Mouse (Mus musculus): ENCODE results near the gene Sh3bgrl3.

The Sh3bgrl3 gene

GRCm38 (mm10) chr4:134129482-134129881, 893 bp upstream of the Sh3bgrl3 start:
- no peak for ATAC-seq (ENCODE audit: insufficient number of reproducible peaks, low FRiP score, low TSS enrichment)

- peak; percentile 34; the same call in 1 of the 2 replicates for ATAC-seq (ENCODE audit: insufficient number of reproducible peaks, low FRiP score, low TSS enrichment)
Observed at GRCm38 (mm10) chr4:134128983-134129362, 384 bp upstream of the Sh3bgrl3 start.

GRCm38 (mm10) chr4:134127793-134128192, 796 bp downstream of the Sh3bgrl3 start:
- no peak for ATAC-seq (ENCODE audit: insufficient number of reproducible peaks, low FRiP score, low TSS enrichment)

- ATAC-seq (ENCODE audit: insufficient number of reproducible peaks, low FRiP score, low TSS enrichment), result no peak
Observed at GRCm38 (mm10) chr4:134127121-134127455, 1.5 kb downstream of the Sh3bgrl3 start.

- ATAC-seq (ENCODE audit: insufficient number of reproducible peaks, low FRiP score, low TSS enrichment), result no peak
Observed at GRCm38 (mm10) chr4:134126300-134127120, 2.1 kb downstream of the Sh3bgrl3 start.

- no peak for ATAC-seq (ENCODE audit: insufficient number of reproducible peaks, low FRiP score, low TSS enrichment)
Observed at GRCm38 (mm10) chr4:134125383-134126060, 3.1 kb downstream of the Sh3bgrl3 start.

- no peak for ATAC-seq (ENCODE audit: insufficient number of reproducible peaks, low FRiP score, low TSS enrichment)
Observed at GRCm38 (mm10) chr4:134123680-134124551, 4.7 kb downstream of the Sh3bgrl3 start.

GRCm38 (mm10) chr4:134123147-134123546, 5.4 kb downstream of the Sh3bgrl3 start:
- no peak for ATAC-seq (ENCODE audit: insufficient number of reproducible peaks, low FRiP score, low TSS enrichment)

GRCm38 (mm10) chr4:134122281-134122680, 6.3 kb downstream of the Sh3bgrl3 start:
- ATAC-seq (ENCODE audit: insufficient number of reproducible peaks, low FRiP score, low TSS enrichment), result no peak

- ATAC-seq (ENCODE audit: insufficient number of reproducible peaks, low FRiP score, low TSS enrichment), result no peak
Observed at GRCm38 (mm10) chr4:134121571-134121970, 7.0 kb downstream of the Sh3bgrl3 start.

GRCm38 (mm10) chr4:134120916-134121315, 7.7 kb downstream of the Sh3bgrl3 start:
- ATAC-seq (ENCODE audit: insufficient number of reproducible peaks, low FRiP score, low TSS enrichment), result no peak

GRCm38 (mm10) chr4:134120192-134120805, 8.3 kb downstream of the Sh3bgrl3 start:
- ATAC-seq (ENCODE audit: insufficient number of reproducible peaks, low FRiP score, low TSS enrichment), result no peak

- ATAC-seq (ENCODE audit: insufficient number of reproducible peaks, low FRiP score, low TSS enrichment), result no peak
Observed at GRCm38 (mm10) chr4:134119644-134120043, 8.9 kb downstream of the Sh3bgrl3 start.

GRCm38 (mm10) chr4:134119042-134119441, 9.5 kb downstream of the Sh3bgrl3 start:
- ATAC-seq (ENCODE audit: insufficient number of reproducible peaks, low FRiP score, low TSS enrichment), result no peak

- ATAC-seq (ENCODE audit: insufficient number of reproducible peaks, low FRiP score, low TSS enrichment), result no peak
Observed at GRCm38 (mm10) chr4:134118126-134118800, 10.3 kb downstream of the Sh3bgrl3 start.

GRCm38 (mm10) chr4:134117012-134117411, 11.6 kb downstream of the Sh3bgrl3 start:
- no peak for ATAC-seq (ENCODE audit: insufficient number of reproducible peaks, low FRiP score, low TSS enrichment)

- ATAC-seq (ENCODE audit: insufficient number of reproducible peaks, low FRiP score, low TSS enrichment), result no peak
Observed at GRCm38 (mm10) chr4:134116501-134116900, 12.1 kb downstream of the Sh3bgrl3 start.

- ATAC-seq (ENCODE audit: insufficient number of reproducible peaks, low FRiP score, low TSS enrichment), result no peak
Observed at GRCm38 (mm10) chr4:134115215-134116144, 13.1 kb downstream of the Sh3bgrl3 start.

- ATAC-seq (ENCODE audit: insufficient number of reproducible peaks, low FRiP score, low TSS enrichment), result no peak
Observed at GRCm38 (mm10) chr4:134114038-134114437, 14.6 kb downstream of the Sh3bgrl3 start.

All from cerebellum, adult (tissue).